ENCODE assay signal across 23 mouse cellular contexts in genomic region chr2:34298202-34298601, GRCm38 (mm10).
"Had no signal": no experiment of that assay in that cellular context is flagged by ENCODE, and none has a peak within 500 bp of the region (broad histone marks: within the 10 kb centered on the region; RNA-seq: fewer than 3 reads in every experiment).

No protein-coding gene starts in this region.

- H3K4me3 ChIP-seq: layer of hippocampus, adult 2 months; limb, embryonic 10.5 days; limb, embryonic 13.5 days; liver, embryonic 13.5 days; megakaryocyte, embryonic 14.5 days; midbrain, embryonic 10.5 days; midbrain, embryonic 13.5 days; myocyte; neural tube, embryonic 13.5 days; stomach, embryonic 15.5 days had no signal

- DNase-seq: kidney, adult 18-20 months; kidney, adult 9 months; kidney, postnatal 14 days; kidney, postnatal 4 days; liver; liver, embryonic 13.5 days; lung, embryonic 14.5 days; lung, postnatal 10 days; lung, postnatal 36 days; retina, postnatal 1 day; right cerebral cortex, postnatal 25 days; spleen, adult 18-20 months; thymus, postnatal 25 days had no signal

- H3K36me3 ChIP-seq: limb, embryonic 13.5 days; liver, embryonic 13.5 days; stomach, embryonic 15.5 days had no signal

- H3K9ac ChIP-seq: limb, embryonic 13.5 days; liver, embryonic 13.5 days; lung, embryonic 14.5 days; midbrain, embryonic 13.5 days; neural tube, embryonic 13.5 days; stomach, embryonic 15.5 days had no signal

- H3K27ac ChIP-seq: layer of hippocampus, adult 2 months; limb, embryonic 10.5 days; limb, embryonic 13.5 days; liver, embryonic 13.5 days; midbrain, embryonic 10.5 days; midbrain, embryonic 13.5 days; neural tube, embryonic 13.5 days; stomach, embryonic 15.5 days had no signal

- ATAC-seq: midbrain, embryonic 13.5 days; midbrain, embryonic 16.5 days had no signal

- H3K9me3 ChIP-seq: limb, embryonic 10.5 days; limb, embryonic 13.5 days; liver, embryonic 13.5 days; megakaryocyte, embryonic 14.5 days; midbrain, embryonic 10.5 days; midbrain, embryonic 13.5 days; neural tube, embryonic 13.5 days; stomach, embryonic 15.5 days had no signal

- H3K4me2 ChIP-seq: limb, embryonic 13.5 days; liver, embryonic 13.5 days; lung, embryonic 14.5 days; midbrain, embryonic 13.5 days; neural tube, embryonic 13.5 days; stomach, embryonic 15.5 days had no signal

- H3K27me3 ChIP-seq: limb, embryonic 13.5 days; liver, embryonic 13.5 days; megakaryocyte, embryonic 14.5 days; midbrain, embryonic 13.5 days; neural tube, embryonic 13.5 days; stomach, embryonic 15.5 days had no signal

- H3K4me1 ChIP-seq: limb, embryonic 13.5 days; liver, embryonic 13.5 days; midbrain, embryonic 10.5 days; stomach, embryonic 15.5 days had no signal
